Mouse (Mus musculus) hindbrain, postnatal 0 days (tissue): Measurements from ENCODE around the gene Tpgs1. TPM values are rescaled to one million over a fixed set of nuclear protein-coding genes. Genes with fewer than 3 reads are reported as not detected.

Experiments
- ATAC-seq: fragments of 200-750 bp; cut with Nextera tagmentation; 2 replicates; pipeline ENCODE4 v1.8.0; 2017; ENCODE audit warnings: mild to moderate bottlenecking, moderate TSS enrichment, moderate library complexity
- DNase-seq: peaks from one replicate; pipeline ENCODE4 v3.0.0-alpha.2; 2015; ENCODE audit warnings: low spot score
- H3K27ac ChIP-seq: fragments of 300-500 bp; sonication (generic); 2 replicates; pipeline ENCODE4 v1.5.1; 2014; ENCODE audit warnings: mild to moderate bottlenecking
- H3K27me3 ChIP-seq: fragments of 300-500 bp; sonication (generic); 2 replicates; pipeline ENCODE4 v1.6.1; 2014; ENCODE audit warnings: low read length, mixed read lengths; ENCODE audit not compliant: insufficient read depth
- H3K36me3 ChIP-seq: fragments of 300-500 bp; sonication (generic); 2 replicates; pipeline ENCODE4 v1.6.1; 2014; ENCODE audit warnings: low read length, mixed read lengths; ENCODE audit not compliant: insufficient read depth
- H3K4me1 ChIP-seq: fragments of 300-500 bp; sonication (generic); 2 replicates; pipeline ENCODE4 v1.6.1; 2014; ENCODE audit warnings: antibody characterized with exemption, low read length, mixed read lengths; ENCODE audit not compliant: insufficient read depth
- H3K4me2 ChIP-seq: fragments of 300-500 bp; sonication (generic); 2 replicates; pipeline ENCODE4 v1.6.1; 2014; ENCODE audit warnings: low read depth, mild to moderate bottlenecking, low read length, moderate library complexity, mixed read lengths
- H3K4me3 ChIP-seq: fragments of 300-500 bp; sonication (generic); 2 replicates; pipeline ENCODE4 v1.5.1; 2014; ENCODE audit warnings: low read length
- H3K9ac ChIP-seq: fragments of 300-500 bp; sonication (generic); replicated peaks from 2 replicates; pipeline ENCODE4 v1.6.1; 2014; ENCODE audit warnings: mild to moderate bottlenecking, low read length, moderate library complexity, mixed read lengths
- H3K9me3 ChIP-seq: fragments of 300-500 bp; sonication (generic); 2 replicates; pipeline ENCODE4 v1.6.1; 2016; ENCODE audit warnings: low read length, mixed read lengths
- CTCF ChIP-seq: IDR thresholded peaks from 2 replicates; pipeline ENCODE4 v1.5.1; 2016; ENCODE audit warnings: antibody characterized with exemption, control low read depth, low read depth
- WGBS: fragments of 180-500 bp; shearing (Covaris S2); extraction: QIAGEN DNeasy Blood & Tissue Kit; methylation state at CpG from one replicate; pipeline ENCODE4 v1.1.7; 2014; 5-methylcytosine and 5-hydroxymethylcytosine counted together
- polyA plus RNA-seq: library from polyadenylated mRNA; unstranded; fragments of >200 nt; fragmentation: Nextera tagmentation; extraction: Ambion mirVana; gene quantifications from 2 replicates; pipeline ENCODE4 v1.2.1, GENCODE M21; 2015
- total RNA-seq: library from RNA; depleted of rRNA; stranded (reverse); fragments of >200 nt; gene quantifications from 2 replicates; pipeline ENCODE4 v1.2.3, GENCODE M21; 2014; rRNA removed

Gene Tpgs1
- total and polyA plus RNA-seq, 2 experiments from 2014 or later = 117 to 132 TPM

DNA sequence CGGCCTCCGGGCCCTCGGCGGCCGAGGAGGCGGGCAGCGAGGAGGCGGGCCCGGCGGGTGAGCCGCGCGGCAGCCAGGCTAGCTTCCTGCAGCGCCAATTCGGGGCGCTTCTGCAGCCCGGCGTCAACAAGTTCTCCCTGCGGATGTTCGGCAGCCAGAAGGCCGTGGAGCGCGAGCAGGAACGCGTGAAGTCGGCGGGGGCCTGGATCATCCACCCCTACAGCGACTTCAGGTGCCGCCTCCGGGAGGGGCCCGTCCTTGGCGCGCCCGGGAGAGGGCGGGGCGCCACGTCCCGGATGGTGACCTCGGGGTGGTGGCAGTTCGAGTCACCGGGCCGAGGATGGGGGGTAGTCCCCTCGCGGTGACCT lies 47.8 kb downstream of the Tpgs1 start:
- Histone ChIP-seq H3K27ac (peak overlapping the region; percentile 76), H3K4me2 (peak overlapping the region; percentile 88), H3K9ac (peak overlapping the region; percentile 82), H3K4me1 (0 out of 2 replicates have a peak, but pooled peaks cover 1% of the 10 kb centered on the region), H3K27me3 (no peaks in the 10 kb centered on the region), H3K36me3 (peaks cover 2% of the 10 kb centered on the region; the same call in 1 of the 2 replicates), H3K9me3 (no peaks in the 10 kb centered on the region), H3K4me3 (peak overlapping the region; percentile 76)
- TF ChIP-seq CTCF = no peak
- WGBS = 1% methylated on average over 43 of the region's 44 CpGs
- DNase-seq = peak; percentile 39
- ATAC-seq = no peak; the same call in 1 of the 2 replicates

DNA sequence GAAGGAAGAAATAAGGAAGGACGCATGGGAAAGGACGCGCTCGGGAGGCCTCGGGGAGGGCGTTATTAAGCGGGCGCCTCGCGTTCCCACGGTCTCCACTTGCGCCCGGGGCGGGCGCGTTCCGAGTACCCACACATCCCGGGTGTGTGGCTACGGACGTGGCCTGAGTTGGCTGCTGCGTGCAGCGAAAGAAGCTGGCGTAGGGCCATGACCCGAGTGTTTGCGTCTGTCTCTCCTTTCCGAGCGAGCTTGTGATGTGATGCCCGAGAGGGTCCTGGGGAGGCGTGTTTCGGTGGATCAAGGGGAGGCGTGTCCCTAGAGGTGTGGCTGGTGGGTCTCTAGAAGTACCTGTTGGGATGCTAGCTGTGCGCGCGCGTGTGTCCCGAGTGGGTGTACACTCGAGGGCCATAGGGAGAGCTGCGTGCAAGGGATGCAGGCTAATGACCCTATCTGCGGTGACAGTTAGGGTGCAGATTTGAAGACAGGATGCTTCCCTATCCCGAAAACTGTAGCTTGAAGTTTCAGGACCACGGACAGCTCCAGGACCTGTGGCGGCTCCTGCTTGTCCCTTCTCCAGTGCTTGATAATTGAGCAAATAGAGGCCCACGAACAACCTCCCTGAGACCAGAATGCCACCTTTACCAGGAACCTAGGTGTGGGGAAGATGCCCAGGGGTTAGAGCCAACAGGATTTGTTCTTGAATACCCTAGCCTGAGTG lies 48.6 kb downstream of the Tpgs1 start:
- 0 out of 2 replicates have a peak overlapping the region, but pooled peaks have one; percentile 76 for H3K27ac ChIP-seq
- ATAC-seq (peak; percentile 30; the same call in 1 of the 2 replicates), DNase-seq (peak; percentile 54)
- H3K27me3 ChIP-seq = no peaks in the 10 kb centered on the region
- 0 out of 2 replicates have a peak, but pooled peaks cover 3% of the 10 kb centered on the region for H3K4me1 ChIP-seq
- no peak for TF ChIP-seq CTCF
- H3K9me3 ChIP-seq = no peaks in the 10 kb centered on the region
- peak overlapping the region; percentile 76 for H3K4me3 ChIP-seq
- no peaks in the 10 kb centered on the region for H3K36me3 ChIP-seq
- H3K9ac ChIP-seq = peak overlapping the region; percentile 82
- peak overlapping the region; percentile 88 for H3K4me2 ChIP-seq
- WGBS = 3% methylated on average over 42 of the region's 43 CpGs

DNA sequence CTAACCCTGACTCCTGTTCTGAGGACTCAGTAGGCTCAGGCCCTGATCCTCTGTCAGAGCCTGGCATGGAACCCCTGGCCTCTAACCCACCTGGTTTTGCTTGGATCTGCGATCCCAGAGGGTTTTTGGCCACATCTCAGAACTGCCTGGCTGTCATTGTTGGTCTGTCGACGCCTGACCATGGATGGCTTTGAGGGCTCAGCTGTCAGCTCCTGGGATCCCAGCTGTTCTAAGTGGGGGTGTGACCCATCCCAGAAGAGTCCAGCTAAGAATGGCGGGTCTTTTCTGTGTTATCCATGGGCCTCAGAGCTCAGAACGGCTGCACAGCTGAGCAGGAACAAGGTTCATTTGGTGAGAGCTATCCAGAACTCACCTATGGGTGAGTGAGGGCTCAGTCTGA lies 51.9 kb downstream of the Tpgs1 start:
- Histone ChIP-seq H3K4me2 (no peak overlapping the region), H3K4me3 (no peak overlapping the region), H3K9ac (no peak overlapping the region), H3K4me1 (0 out of 2 replicates have a peak, but pooled peaks cover 3% of the 10 kb centered on the region), H3K9me3 (no peaks in the 10 kb centered on the region), H3K27me3 (no peaks in the 10 kb centered on the region), H3K27ac (no peak overlapping the region), H3K36me3 (no peaks in the 10 kb centered on the region)
- 52% methylated on average over 5 of the region's 5 CpGs for WGBS
- ATAC-seq = no peak
- TF ChIP-seq CTCF = no peak
- DNase-seq = no peak

DNA sequence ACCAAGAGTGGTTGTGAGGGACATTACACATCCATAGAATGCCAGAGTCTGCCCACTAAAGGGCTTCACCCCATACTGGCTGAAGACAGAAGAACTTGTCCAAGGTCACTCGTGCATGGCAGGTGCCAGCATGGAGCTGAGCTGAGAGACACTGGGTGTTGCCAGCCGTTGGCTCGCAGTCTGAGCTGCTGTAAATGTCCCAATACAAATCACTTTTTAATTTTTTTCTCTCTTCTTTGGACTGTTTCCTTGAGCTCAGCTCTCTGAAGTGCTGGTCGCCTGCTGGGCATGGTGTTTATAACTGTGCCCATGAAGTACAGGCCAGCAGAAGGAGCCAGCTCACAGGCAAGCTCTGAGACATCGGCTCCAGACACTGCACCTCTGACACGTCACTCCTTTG lies 53.9 kb downstream of the Tpgs1 start:
- TF ChIP-seq CTCF = no peak
- Histone ChIP-seq H3K4me2 (no peak overlapping the region), H3K4me1 (0 out of 2 replicates have a peak, but pooled peaks cover 3% of the 10 kb centered on the region), H3K27me3 (no peaks in the 10 kb centered on the region), H3K4me3 (no peak overlapping the region), H3K9ac (no peak overlapping the region), H3K27ac (no peak overlapping the region; the same call in 1 of the 2 replicates), H3K36me3 (no peaks in the 10 kb centered on the region), H3K9me3 (no peaks in the 10 kb centered on the region)
- DNase-seq (peak; percentile 60), ATAC-seq (peak; percentile 77)
- WGBS = 30% methylated on average over 6 of the region's 6 CpGs

DNA sequence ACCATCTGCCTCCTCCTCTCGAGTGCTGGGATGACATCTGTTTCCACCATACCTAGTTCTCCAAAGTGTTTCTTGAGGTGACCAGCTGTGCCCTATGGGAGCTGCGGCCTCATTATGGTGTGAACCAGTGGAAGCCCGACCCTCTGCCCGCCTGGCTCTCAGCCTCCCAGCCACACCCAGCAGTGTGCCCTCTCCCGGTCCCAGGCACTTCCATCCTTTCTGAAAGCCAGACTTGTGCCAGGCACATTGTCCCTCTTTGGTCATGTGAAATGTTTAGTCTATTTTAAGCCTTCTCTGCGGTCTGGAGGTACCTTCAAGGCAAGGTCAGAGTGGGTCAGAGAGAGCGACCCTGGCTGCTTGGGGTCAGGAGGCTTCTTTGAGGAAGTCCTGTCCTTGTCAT lies 54.5 kb downstream of the Tpgs1 start:
- DNase-seq (no peak), ATAC-seq (no peak)
- no peak overlapping the region for H3K27ac ChIP-seq
- no peak for TF ChIP-seq CTCF
- H3K4me1 ChIP-seq = 0 out of 2 replicates have a peak, but pooled peaks cover 3% of the 10 kb centered on the region
- H3K36me3 ChIP-seq = no peaks in the 10 kb centered on the region
- WGBS = 83% methylated on average over 7 of the region's 7 CpGs
- no peak overlapping the region for H3K4me3 ChIP-seq
- no peak overlapping the region for H3K9ac ChIP-seq
- H3K4me2 ChIP-seq = no peak overlapping the region
- H3K27me3 ChIP-seq = no peaks in the 10 kb centered on the region
- no peaks in the 10 kb centered on the region for H3K9me3 ChIP-seq

Other genes with a start within 250 kb of the Tpgs1 start
- gene Vmn2r83, start 200.6 kb upstream of the Tpgs1 start, total RNA-seq = not detected in 2 replicates
- gene Vmn2r83, start 200.6 kb upstream of the Tpgs1 start, polyA plus RNA-seq = 0.04 TPM in 1 of 2 replicates, not detected in the other
- 30.3 and 38.0 TPM in 2 replicates for gene Plpp2, start 135.6 kb upstream of the Tpgs1 start, total RNA-seq
- gene Plpp2, start 135.6 kb upstream of the Tpgs1 start, polyA plus RNA-seq = 16.9 and 17.7 TPM in 2 replicates
- gene Mier2, start 114.2 kb upstream of the Tpgs1 start, total RNA-seq = 115 and 126 TPM in 2 replicates
- gene Mier2, start 114.2 kb upstream of the Tpgs1 start, polyA plus RNA-seq = 36.3 and 37.5 TPM in 2 replicates
- not detected in 2 replicates for gene Theg, start 82.0 kb upstream of the Tpgs1 start, total RNA-seq
- not detected in 2 replicates for gene Theg, start 82.0 kb upstream of the Tpgs1 start, polyA plus RNA-seq
- 31.9 and 37.6 TPM in 2 replicates for gene C2cd4c, start 55.3 kb upstream of the Tpgs1 start, total RNA-seq
- 1.0 and 1.1 TPM in 2 replicates for gene C2cd4c, start 55.3 kb upstream of the Tpgs1 start, polyA plus RNA-seq
- 66.2 and 67.9 TPM in 2 replicates for gene Shc2, start 31.5 kb upstream of the Tpgs1 start, total RNA-seq
- 19.8 and 21.3 TPM in 2 replicates for gene Shc2, start 31.5 kb upstream of the Tpgs1 start, polyA plus RNA-seq
- gene Odf3l2, start 23.6 kb upstream of the Tpgs1 start, total RNA-seq = 0.42 and 2.0 TPM in 2 replicates
- gene Odf3l2, start 23.6 kb upstream of the Tpgs1 start, polyA plus RNA-seq = 0.60 and 0.71 TPM in 2 replicates
- 0.90 and 2.1 TPM in 2 replicates for gene Madcam1, start 4.8 kb upstream of the Tpgs1 start, total RNA-seq
- 0.98 and 1.4 TPM in 2 replicates for gene Madcam1, start 4.8 kb upstream of the Tpgs1 start, polyA plus RNA-seq
- 65.1 and 76.7 TPM in 2 replicates for gene Cdc34, start 12.8 kb downstream of the Tpgs1 start, total RNA-seq
- 69.8 and 71.3 TPM in 2 replicates for gene Cdc34, start 12.8 kb downstream of the Tpgs1 start, polyA plus RNA-seq
- gene Gzmm, start 19.7 kb downstream of the Tpgs1 start, total RNA-seq = 0.22 and 0.63 TPM in 2 replicates
- gene Gzmm, start 19.7 kb downstream of the Tpgs1 start, polyA plus RNA-seq = 1.2 TPM in 2 replicates
- gene Bsg, start 35.1 kb downstream of the Tpgs1 start, total RNA-seq = 1,127 and 1,151 TPM in 2 replicates
- 1,243 and 1,259 TPM in 2 replicates for gene Bsg, start 35.1 kb downstream of the Tpgs1 start, polyA plus RNA-seq
- 92.6 and 101 TPM in 2 replicates for gene Hcn2, start 47.3 kb downstream of the Tpgs1 start, total RNA-seq
- 5.5 and 6.6 TPM in 2 replicates for gene Hcn2, start 47.3 kb downstream of the Tpgs1 start, polyA plus RNA-seq
- 30.4 and 36.5 TPM in 2 replicates for gene Polrmt, start 77.2 kb downstream of the Tpgs1 start, total RNA-seq
- gene Polrmt, start 77.2 kb downstream of the Tpgs1 start, polyA plus RNA-seq = 29.7 and 32.6 TPM in 2 replicates
- 1.3 and 2.2 TPM in 2 replicates for gene Fgf22, start 85.7 kb downstream of the Tpgs1 start, total RNA-seq
- gene Fgf22, start 85.7 kb downstream of the Tpgs1 start, polyA plus RNA-seq = 3.8 and 5.1 TPM in 2 replicates
- gene Rnf126, start 97.6 kb downstream of the Tpgs1 start, total RNA-seq = 112 and 120 TPM in 2 replicates
- gene Rnf126, start 97.6 kb downstream of the Tpgs1 start, polyA plus RNA-seq = 108 and 119 TPM in 2 replicates
- 2.6 and 3.3 TPM in 2 replicates for gene Fstl3, start 107.9 kb downstream of the Tpgs1 start, total RNA-seq
- gene Fstl3, start 107.9 kb downstream of the Tpgs1 start, polyA plus RNA-seq = 3.1 and 3.2 TPM in 2 replicates
- gene Prss57, start 121.6 kb downstream of the Tpgs1 start, total RNA-seq = 0.54 and 1.8 TPM in 2 replicates
- 0.13 and 0.33 TPM in 2 replicates for gene Prss57, start 121.6 kb downstream of the Tpgs1 start, polyA plus RNA-seq
- gene Palm, start 124.2 kb downstream of the Tpgs1 start, total RNA-seq = 156 and 157 TPM in 2 replicates
- gene Palm, start 124.2 kb downstream of the Tpgs1 start, polyA plus RNA-seq = 221 and 242 TPM in 2 replicates
- 0.05 and 0.22 TPM in 2 replicates for gene Misp, start 151.6 kb downstream of the Tpgs1 start, total RNA-seq
- gene Misp, start 151.6 kb downstream of the Tpgs1 start, polyA plus RNA-seq = 0.33 TPM in 1 of 2 replicates, not detected in the other
- gene Ptbp1, start 185.1 kb downstream of the Tpgs1 start, total RNA-seq = 166 and 173 TPM in 2 replicates
- gene Ptbp1, start 185.1 kb downstream of the Tpgs1 start, polyA plus RNA-seq = 58.9 and 65.5 TPM in 2 replicates
- gene Prtn3, start 205.1 kb downstream of the Tpgs1 start, total RNA-seq = 9.4 and 20.5 TPM in 2 replicates
- 11.6 and 11.8 TPM in 2 replicates for gene Prtn3, start 205.1 kb downstream of the Tpgs1 start, polyA plus RNA-seq
- 487 and 541 TPM in 2 replicates for gene Plppr3, start 205.3 kb downstream of the Tpgs1 start, total RNA-seq
- 268 and 283 TPM in 2 replicates for gene Plppr3, start 205.3 kb downstream of the Tpgs1 start, polyA plus RNA-seq
- gene Elane, start 216.9 kb downstream of the Tpgs1 start, total RNA-seq = not detected in 2 replicates
- 0.24 TPM in 1 of 2 replicates, not detected in the other for gene Elane, start 216.9 kb downstream of the Tpgs1 start, polyA plus RNA-seq
- not detected in 2 replicates for gene Cfd, start 221.5 kb downstream of the Tpgs1 start, total RNA-seq
- gene Cfd, start 221.5 kb downstream of the Tpgs1 start, polyA plus RNA-seq = not detected in 2 replicates
- gene Med16, start 239.6 kb downstream of the Tpgs1 start, total RNA-seq = 71.4 and 82.2 TPM in 2 replicates
- gene Med16, start 239.6 kb downstream of the Tpgs1 start, polyA plus RNA-seq = 43.2 and 48.4 TPM in 2 replicates
- not detected in 2 replicates for gene Gm26602, start 241.5 kb downstream of the Tpgs1 start, total RNA-seq
- 4.9 and 17.2 TPM in 2 replicates for gene Gm26602, start 241.5 kb downstream of the Tpgs1 start, polyA plus RNA-seq
- gene Kiss1r, start 247.6 kb downstream of the Tpgs1 start, total RNA-seq = 7.7 and 9.4 TPM in 2 replicates
- 3.4 and 3.9 TPM in 2 replicates for gene Kiss1r, start 247.6 kb downstream of the Tpgs1 start, polyA plus RNA-seq